Mouse (Mus musculus) gastrocnemius, postnatal 25 days (tissue): ENCODE measurements around the gene Selenoi. TPM values are rescaled to one million over a fixed set of nuclear protein-coding genes. Genes with fewer than 3 reads are reported as not detected.

Experiments
- DNase-seq: peaks from one replicate; pipeline ENCODE4 v3.0.0; 2022
- total RNA-seq, 2 experiments: library from RNA; stranded (reverse); gene quantifications; 1 replicate in 1 of 2; 2 replicates in 1 of 2; pipeline ENCODE4 v1.2.3; 2021

Selenoi gene
- total RNA-seq, 2 experiments from 2014 or later, result 10.3 to 13.0 TPM

DNA sequence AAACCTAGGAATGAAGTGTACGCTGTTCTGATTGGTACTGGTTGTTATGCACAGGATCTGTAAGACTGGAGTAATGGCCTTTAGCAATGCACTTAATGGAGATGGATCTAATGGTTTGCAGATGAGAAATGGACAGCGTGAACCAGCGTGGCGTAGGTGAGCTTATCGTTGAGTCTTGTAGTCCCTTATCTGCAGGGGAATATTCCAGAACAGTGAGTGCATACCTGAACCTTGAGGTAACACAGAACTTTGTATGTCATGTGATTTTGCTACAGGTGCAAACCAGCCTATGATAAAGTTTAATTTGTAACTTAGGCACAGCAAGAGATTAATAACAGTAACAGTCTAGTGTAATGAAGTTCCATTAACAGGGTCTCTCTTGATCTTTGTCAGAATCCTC lies 6.2 kb downstream of the Selenoi start:
- DNase-seq, result no peak

DNA sequence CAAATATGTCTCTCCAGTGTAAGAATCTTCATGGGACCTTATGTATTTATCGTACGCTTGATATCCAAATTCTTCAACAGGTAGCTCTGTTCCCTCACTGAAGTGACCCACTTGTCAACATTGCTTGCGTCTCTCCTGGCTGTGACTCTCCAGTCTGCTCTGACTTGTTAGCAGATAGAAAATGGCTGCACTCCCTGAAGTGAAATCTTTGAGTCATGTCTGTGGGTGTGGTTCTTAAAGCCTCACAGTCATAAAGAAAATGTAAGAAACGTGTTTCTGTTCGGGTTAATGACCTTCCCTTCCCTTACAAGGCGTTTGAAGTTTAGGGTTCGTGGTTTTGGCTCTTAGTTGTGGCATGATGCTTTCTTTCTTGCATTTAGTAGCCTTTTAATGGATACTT lies 8.2 kb downstream of the Selenoi start:
- no peak for DNase-seq

DNA sequence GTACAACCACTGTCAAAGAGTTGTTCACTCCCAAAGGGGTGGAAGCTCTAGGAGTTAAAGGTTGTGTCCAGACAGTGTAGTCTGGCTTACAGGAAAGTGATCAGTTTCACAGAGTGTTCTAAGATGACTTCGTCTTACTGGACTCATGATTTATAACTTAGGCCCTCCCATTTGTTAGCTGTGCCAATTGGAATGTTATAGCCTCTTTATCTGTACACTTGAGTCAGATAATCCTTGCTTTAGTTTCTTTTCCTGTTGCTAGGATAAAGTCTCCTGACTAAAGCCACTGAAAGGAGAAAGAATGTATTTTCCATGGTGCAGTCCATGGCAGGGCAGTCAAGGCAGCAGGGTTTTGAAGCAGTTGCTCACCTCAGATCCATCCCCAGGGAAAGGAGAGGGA lies 10.0 kb downstream of the Selenoi start:
- no peak for DNase-seq

DNA sequence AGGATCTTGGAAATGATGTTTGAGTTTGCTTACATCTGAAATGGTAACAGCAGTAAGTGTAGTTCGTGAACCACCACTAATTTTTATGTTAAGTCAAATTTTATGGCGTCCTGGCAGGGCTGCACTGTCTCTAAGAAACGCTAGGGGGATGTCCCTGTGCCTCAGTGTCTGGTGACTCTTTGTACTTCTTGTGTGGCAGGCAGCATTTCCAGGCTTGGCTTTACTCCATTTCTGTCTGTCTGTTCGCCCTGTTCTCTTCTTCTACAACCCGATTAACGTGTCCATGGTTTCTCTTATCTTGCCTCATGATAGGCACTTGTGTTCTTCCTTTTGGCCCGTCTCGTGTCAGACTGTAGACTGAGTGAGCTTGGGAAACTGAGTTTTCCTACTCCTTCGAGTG lies 11.4 kb downstream of the Selenoi start:
- no peak for DNase-seq

DNA sequence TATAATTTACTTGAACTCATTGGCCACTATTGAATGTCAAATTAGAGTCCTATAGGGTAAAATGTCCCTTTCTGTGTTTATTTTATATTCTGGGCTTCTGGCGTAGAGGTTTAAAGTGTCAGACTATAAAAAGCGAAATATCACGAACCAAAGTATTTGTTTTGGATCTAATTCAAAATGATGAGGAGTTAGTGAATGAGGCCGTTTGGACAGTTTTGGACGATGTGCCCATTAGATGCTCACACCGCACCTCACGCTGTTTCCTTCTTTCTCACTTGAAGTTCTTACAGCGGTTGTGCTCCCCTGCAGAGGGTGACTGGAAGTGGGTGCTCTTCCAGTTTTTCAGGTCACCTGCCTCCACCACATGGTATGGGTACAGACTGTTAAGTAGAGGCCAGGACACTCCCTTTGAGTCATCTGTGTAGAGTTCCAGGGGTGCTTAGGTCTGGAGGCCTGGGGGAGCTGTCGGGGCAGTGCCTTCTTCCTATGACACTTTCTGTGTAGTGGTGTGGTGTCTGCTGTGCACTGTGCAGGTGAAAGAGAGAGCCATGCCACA lies 13.6 kb downstream of the Selenoi start:
- DNase-seq, result no peak

DNA sequence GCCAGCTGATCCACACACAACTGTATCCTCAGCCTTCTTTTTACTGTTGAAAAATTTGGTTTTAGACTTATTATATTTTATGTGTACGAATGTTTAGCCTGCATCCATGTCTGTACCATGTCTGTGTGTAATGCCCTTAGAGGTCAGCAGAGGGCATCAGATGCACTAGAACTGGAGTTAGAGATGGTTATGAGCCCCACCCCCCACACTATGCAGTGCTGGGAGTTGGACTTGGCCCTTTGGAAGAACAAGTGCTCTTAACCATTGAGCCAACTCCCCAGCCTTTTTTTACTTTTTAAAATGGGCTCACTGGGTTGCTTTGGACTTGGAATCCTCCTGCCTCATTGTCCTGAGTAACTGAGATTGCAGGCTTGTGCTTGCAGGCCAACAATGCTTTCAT lies 15.3 kb downstream of the Selenoi start:
- no peak for DNase-seq

DNA sequence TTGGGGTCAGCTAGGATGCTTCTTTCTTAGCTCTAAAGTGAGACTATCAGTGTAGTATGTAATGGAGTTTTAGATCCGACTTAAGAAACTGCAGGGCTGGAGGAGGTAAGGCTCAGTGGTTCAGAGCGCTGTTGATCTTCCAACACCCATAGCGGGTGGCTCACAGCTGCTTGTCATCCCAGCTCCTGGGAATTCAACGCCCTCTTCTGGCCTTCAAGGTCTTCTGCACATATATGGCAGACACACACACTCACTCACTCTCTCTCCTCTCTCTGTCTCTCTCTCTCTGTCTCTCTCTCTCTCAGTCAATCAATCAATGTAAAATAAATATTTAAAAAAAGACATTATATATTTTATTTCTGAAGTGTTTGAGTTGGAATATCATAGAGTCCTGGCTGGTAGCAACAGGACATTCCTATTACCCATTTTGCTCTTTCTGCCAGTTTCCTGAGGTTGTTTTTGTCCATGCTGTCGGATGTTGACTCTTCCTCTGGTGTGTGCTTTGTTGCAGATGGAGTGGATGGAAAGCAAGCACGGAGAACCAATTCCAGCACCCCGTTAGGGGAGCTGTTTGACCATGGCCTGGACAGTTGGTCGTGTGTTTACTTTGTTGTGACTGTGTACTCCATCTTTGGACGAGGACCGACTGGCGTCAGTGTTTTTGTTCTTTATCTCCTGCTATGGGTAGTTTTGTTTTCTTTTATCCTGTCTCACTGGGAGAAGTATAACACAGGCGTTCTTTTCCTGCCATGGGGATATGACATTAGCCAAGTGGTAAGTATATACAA lies 23.4 kb downstream of the Selenoi start:
- DNase-seq, result no peak

DNA sequence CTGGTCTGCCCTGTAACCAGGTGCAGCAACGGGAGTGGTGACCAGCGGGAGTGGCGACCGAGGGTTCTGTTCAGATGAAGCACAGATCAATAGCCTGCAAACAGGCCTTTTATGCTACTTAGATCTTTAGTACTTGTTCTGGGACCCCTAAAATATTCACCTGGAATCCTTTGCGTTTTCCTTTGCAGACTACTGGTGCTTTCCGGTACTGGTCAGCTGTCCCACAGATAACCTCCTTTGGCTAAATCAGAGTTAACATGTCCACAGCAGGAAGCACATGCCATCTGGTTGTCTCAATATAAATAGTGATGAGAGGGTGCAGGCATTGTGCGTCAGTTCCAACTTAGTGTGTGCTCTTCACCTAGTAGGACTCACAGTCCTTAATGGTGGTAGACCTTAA lies 26.4 kb downstream of the Selenoi start:
- no peak for DNase-seq

DNA sequence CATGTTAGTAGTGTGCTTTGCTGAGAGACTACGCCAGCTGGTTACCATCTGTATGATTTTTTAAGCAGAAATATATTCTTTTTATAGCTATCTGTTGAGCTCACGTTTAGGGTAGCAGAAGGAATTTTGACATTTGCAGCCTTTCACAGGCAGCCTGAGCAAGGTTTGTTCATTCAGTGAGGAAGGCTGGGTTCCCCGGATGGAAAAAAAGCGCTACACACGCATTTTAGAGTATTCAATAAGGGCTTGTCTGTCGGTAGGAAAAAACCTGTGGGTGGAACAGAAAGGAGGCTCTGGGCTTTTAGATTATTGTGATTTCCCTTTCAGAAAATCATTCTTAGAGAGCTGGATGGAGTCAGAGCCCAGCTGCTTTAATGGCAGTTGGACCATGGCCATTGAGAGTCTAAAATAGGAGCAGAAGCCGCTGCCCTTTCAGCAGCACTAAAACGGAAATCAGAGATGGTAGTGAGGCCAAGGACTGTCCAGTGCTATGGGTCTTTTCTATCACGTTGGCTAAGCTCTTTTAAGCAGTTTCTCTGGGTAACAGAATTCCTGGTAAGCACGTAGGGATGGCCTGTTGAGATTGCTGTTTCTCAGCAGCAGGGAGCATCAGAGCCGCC lies 38.3 kb downstream of the Selenoi start:
- DNase-seq, result peak; percentile 17

DNA sequence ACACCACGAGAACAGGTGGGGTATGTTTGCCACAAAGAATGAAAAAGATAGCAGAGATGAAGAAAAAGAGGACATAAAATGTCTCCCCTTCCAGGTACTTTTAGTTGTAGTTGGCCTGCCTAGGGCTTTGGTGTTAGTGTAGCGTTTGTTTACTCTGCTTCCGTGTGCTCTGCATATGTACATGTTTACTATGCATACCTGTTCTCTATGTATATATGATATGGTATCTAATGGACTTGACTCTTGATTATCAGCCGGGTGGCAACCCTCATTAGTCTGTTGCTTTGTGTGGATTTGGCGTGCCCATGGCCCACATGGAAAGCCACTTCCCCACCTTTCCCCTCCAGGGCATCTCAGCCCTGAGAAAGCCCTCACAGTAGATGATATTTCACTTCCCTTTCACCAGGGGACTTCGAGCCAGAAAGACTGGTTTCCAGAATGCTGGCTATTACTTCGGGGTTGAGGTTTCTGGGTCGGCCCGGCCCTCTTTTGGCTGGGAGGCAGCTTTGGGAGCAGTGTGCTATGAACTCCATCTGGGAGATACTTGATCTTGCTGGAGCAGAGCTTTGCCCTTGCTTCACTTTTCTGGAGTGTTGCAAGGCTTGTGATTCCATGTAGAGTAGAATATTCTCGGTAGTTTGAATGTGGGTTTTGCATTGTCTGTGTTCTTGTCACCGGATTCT lies 39.4 kb downstream of the Selenoi start:
- DNase-seq, result peak; percentile 72

DNA sequence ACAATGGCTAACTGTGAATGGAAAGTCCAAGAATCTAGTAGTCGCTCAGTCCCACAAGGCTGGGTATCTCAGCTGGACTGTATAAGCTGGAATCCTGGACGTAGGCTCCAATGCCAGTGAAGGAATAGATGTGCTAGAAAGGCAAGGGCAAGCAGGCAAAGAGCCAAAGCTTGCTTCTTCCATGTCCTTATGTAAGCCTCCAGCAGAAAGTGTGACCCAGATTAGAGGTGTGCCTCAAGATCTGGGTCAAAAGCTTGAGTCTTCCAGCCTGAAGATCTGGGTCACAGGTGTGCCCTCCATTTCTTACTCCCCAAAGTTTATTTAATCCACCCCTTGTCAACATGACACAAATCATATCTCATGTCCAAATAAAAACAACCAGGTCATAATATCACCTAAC lies 44.0 kb downstream of the Selenoi start:
- DNase-seq, result no peak

DNA sequence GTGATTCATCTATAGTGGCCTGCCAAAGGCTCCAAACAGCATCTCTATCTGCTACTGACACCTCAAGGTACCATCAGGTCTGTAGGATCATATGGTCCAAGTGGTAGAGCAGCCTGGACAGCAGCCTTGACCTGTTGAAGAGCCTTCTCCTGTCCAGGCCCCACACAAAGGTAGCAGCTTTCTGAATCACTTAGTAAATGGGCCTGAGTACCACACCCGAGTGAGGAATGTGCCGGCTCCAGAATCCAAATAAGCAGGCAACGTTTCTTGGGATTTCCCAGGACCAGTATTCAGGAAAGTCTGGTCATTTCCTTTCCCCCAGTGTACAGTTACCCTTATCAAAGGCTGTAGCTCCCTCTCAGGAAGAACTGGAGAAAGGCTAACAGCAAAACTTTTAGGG lies 46.6 kb downstream of the Selenoi start:
- DNase-seq, result no peak

DNA sequence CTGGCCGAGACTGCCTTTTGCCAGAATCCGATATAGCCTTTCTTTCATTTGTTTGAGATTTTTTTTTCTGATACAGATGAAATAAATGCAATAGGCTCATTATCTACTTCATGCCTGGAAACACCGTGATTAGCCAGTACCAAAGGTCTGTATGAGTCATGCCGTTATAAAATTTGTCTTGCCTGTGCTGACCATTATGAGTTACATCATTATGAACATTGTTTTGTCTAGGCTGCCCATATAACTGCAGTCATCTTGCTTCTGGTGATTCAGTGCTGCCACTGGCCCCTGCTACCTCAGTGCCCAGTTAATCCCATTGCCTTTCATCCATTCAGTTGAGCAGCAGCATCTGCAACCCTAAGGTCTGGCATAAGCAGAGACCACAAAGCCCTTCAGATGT lies 47.1 kb downstream of the Selenoi start:
- DNase-seq, result no peak

DNA sequence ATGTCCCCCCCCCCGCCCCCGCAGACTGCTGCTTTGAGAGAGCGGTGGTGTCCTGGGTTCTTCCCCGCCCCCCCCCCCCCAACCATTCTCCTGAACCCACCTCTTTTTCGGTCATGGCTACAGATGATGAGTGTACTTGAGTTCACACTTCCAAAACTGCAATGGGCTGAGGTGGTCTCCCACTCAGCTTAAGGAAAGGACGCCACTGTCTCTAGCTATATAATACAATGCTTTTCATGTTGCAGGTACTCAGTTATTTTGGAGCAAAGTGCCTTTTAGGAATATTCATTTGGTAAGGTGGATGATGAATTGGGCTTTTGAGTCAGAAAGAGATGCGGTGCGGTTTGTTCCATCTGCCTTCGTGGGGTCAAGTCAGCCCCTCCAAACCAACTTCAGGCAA lies 48.5 kb downstream of the Selenoi start:
- DNase-seq, result no peak

DNA sequence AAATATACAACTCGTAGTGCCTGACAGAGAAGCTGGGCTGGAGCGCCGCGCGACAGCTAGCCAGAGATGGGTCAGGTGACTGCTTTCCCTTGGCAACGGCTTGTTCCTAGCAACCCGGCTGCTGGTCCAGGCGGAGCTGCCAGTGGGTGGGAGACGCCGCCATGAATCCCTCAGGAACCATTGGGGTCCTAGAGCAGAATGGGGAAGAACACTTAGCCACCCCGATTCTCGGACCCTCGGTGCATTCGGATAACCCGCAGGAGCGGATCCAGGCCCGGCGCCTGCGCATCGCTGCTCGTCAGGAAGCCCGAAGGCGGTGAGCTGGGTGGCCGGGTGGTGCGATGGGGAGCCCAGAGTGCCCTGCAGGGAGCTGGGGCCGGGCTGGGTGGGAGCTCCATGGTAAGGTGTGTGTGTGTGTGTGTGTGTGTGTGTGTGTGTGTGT lies 48.9 kb downstream of the Selenoi start, which contains the start of gene Drc1:
Gene Drc1 (plus strand): TSS at position 98 of the 442 bp plus-strand sequence.
- no peak for DNase-seq

DNA sequence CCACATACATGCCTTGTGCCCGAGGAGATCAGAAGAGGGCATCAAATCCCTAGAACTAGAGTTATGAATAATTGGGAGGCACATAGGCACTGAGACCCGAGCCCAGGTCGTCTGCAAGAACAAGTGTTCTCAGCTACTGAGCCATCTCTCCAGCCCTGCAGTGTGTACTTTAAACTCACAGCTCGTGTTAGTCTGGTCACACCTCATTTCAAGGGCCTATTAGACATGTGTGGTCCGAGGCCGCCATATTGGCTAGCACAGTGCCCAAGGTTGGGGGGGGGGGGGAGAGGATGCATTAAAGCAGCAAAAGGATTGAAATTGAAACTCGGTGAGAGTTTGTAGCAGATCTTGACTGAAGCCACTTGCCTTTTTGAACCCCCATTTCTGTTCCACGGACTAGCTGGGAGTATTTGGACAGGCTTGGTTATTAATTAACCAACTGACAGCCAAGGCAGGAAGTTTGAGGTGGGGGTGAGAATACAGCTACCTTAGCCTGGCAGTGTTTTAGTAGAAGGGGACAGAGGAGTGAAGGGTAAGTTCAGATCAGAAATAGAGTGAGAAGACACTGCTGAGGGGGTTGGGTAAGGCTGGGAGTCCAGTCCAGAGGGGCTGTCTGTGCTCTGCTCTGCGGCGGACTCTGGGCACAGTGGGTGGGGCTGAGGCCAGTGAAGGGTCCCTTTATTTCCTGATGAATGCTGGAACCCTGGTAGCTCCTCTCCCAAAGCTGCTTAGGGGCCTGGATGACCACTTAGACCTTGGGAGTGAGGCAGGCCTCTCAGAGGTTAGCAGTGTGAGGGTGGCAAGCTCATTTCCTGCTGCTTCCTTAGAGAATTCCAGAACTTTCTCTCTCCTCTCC lies 53.8 kb downstream of the Selenoi start:
- no peak for DNase-seq

DNA sequence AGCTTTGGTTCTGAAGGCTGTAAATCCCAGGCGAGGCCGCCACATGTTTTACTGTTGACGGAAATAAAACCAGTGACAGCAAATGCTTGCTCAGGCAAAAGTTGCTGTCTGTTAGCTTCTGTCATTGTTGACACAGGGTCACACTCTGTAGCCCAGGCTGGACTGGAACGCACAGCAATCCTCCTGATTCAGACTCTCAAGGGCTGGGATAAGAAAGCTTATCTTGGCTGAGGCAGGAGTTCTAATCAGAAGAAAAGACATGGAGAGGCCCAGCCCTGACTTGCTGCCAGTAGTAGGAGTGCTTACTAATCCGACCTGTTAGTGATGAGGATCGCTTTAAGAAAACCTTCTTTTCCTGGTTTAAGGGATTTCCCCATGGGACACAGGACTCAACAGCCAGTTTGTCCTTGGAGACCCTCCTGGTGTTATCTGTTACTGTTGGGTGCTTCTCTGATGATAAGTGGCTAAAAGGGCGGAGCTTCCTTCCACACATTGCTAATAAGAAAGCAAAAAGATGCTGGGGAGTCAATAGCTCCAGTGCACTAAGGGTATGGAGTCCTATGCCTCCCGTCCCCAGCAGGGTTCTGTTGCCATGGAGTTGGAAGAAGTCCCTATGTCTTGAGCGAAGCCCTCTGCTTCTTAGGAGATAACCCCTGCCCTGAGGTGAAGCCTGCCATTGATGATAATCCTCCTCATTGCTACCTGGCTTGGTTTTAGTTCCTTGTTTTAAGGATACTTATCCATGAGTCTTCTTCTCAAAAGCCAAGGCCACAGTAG lies 54.9 kb downstream of the Selenoi start:
- no peak for DNase-seq
